Mouse (Mus musculus) C2C12 (cell line): ENCODE measurements around the gene Atp13a1.

ENCODE experiments used
- CTCF ChIP-seq: IDR thresholded peaks from one replicate; pipeline ENCODE4 v1.5.1; 2011; ENCODE audit not compliant: control insufficient read depth, insufficient read depth, insufficient read length
- MAX ChIP-seq: IDR thresholded peaks from one replicate; pipeline ENCODE4 v1.6.1; 2011; ENCODE audit warnings: mild to moderate bottlenecking, control low read depth
- MYOG ChIP-seq: IDR thresholded peaks from one replicate; pipeline ENCODE4 v1.6.1; 2011; ENCODE audit not compliant: control insufficient read depth, insufficient read length; ENCODE audit errors: extremely low read depth
- USF1 ChIP-seq: IDR thresholded peaks from one replicate; pipeline ENCODE4 v1.6.1; 2011; ENCODE audit warnings: low read depth, mild to moderate bottlenecking, control low read depth, moderate library complexity

DNA sequence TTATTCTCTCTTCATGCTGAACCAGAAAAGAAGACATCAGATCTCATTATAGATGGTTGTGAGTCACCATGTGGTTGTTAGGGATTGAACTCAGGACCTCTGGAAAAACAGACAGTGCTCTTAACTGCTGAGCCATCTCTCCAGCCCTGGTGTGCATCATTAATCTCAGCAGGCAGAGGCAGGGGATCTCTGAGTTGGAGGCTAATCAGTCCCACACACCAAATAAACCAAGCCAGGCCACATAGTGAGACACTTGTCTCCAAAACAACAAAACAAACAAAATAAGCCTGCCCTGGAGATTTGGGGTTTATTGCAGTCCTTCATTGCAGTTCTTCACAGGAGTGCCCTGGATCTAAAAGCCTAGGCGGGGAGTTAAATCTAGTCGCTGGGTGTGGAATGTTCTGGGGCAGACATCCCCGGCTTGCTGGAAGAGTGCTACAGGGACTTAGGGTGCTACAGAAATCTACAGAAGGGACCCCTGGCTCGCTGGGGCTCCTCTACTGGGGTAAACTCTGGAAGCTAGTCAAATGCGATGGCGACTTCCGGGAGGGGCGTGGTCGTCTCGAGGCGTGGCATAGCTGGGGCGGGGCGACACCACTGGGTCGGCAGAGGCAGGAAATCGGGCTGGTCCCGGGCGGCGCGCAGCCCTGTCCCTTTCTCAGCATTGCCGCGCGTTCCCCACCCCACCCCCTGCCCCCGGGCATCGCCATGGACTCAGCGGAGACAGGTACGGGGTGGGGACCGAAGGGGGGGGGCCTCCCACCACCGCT is 17.3 kb downstream of the Atp13a1 start, which contains the start of gene Gmip:
- TF ChIP-seq CTCF (no peak), MYOG (no peak), USF1 (no peak), MAX (no peak)
